10 mouse cellular contexts compared by ENCODE assay signal in the genomic region with DNA sequence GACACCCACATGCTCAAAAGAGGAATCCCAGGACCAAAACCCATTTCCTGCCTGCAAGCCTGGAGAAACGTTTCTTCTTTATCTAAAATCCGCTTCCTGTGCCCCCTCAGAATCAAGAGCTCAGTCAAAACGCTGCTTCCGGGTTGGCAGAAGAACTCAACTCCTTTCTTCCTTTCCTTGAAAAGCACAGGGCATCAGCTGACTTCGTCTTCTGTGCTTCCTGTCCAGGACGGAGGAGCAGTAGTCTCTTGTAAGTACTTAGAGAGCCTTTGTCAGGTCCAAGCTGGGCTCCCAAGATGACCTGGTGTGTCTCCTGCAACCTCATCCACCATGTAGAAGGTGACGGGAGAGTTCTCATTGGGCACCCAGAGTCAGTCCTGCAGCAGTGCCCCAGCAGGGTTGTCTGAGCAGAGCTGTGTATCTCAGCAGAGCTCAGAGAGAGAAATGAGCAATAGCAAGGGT.
A peak's percentile ranks its signal among the peaks of the same experiment; 100 is the strongest.
DNase-seq lines count a peak whose midpoint lies in the region; ATAC-seq and TF ChIP-seq lines count a peak whose summit lies in the region.
"Had no signal": no experiment of that assay in that cellular context is flagged by ENCODE, and none has a peak within 500 bp of the region (broad histone marks: within the 10 kb centered on the region; RNA-seq: fewer than 3 reads in every experiment).

No protein-coding gene starts in this region.

- whole genome bisulfite sequencing in heart, postnatal 0 days: 29% methylated on average over 7 of the region's 7 CpGs

- TF ChIP-seq CTCF in heart, postnatal 0 days (IDR thresholded peaks at IDR 0.05; ENCODE audit: low read depth): no peak

- DNase-seq in CD4-positive helper T cell, adult 2 months (ENCODE audit: low read depth, low spot score): peak; percentile 83
- peak; percentile 81 for DNase-seq in T-cell, adult 2 months (ENCODE audit: low spot score)
- DNase-seq in heart, postnatal 0 days (ENCODE audit: low spot score): peak; percentile 21
- DNase-seq in ovary, adult 18-20 months (ENCODE audit: low spot score): no peak
- DNase-seq in right cerebral cortex, postnatal 10 days (ENCODE audit: low spot score in 2 of 2): no peak
- DNase-seq in left cerebral cortex, adult 11 months (ENCODE audit: low spot score): no peak
- DNase-seq in ovary, postnatal 10 days (ENCODE audit: low spot score): no peak
- DNase-seq: adrenal gland, postnatal 36 days; cerebellum, postnatal 14 days had no signal

- H3K27me3 ChIP-seq in heart, postnatal 0 days (ENCODE audit: control insufficient read depth, insufficient read depth, low read length): no peaks in the 10 kb centered on the region

- no peak for ATAC-seq in heart, postnatal 0 days (ENCODE audit: insufficient read depth, low read depth)
- ATAC-seq in megakaryocyte, adult 5-6 weeks (ENCODE audit: poor library complexity, severe bottlenecking): peak; percentile 52

- no peaks in the 10 kb centered on the region for H3K9me3 ChIP-seq in heart, postnatal 0 days (replicated peaks; ENCODE audit: control insufficient read depth, low read length)

- H3K36me3 ChIP-seq in heart, postnatal 0 days (replicated peaks; ENCODE audit: control insufficient read depth, insufficient read depth, low read length): no peaks in the 10 kb centered on the region

- H3K9ac ChIP-seq in heart, postnatal 0 days (replicated peaks; ENCODE audit: low read depth, low read length): no peak overlapping the region

- no peaks in the 10 kb centered on the region for H3K4me1 ChIP-seq in heart, postnatal 0 days (ENCODE audit: control insufficient read depth, insufficient read depth)

- H3K4me2 ChIP-seq in heart, postnatal 0 days (ENCODE audit: low read depth, low read length): no peak overlapping the region

- H3K27ac ChIP-seq in heart, postnatal 0 days (ENCODE audit: low read depth): peak overlapping the region; percentile 7; the same call in 1 of the 2 replicates

- no peak for TF ChIP-seq EP300 in heart, postnatal 0 days (IDR thresholded peaks at IDR 0.05; ENCODE audit: low read depth)

- H3K4me3 ChIP-seq in heart, postnatal 0 days (ENCODE audit: low read depth, low read length): no peak overlapping the region

Comparison
In these comparisons a context has a peak if more than half of its experiments do, and no peak if none do; other contexts are left out.
1. DNase-seq: peak in CD4-positive helper T cell, adult 2 months (single experiment), T-cell, adult 2 months (single experiment) and heart, postnatal 0 days (single experiment); none in ovary, adult 18-20 months (single experiment), right cerebral cortex, postnatal 10 days (0 of 2), left cerebral cortex, adult 11 months (single experiment) and ovary, postnatal 10 days (single experiment).